Mouse (Mus musculus) midbrain, embryonic 10.5 days (tissue): ENCODE data around the gene Obsl1. TPM values are rescaled to one million over a fixed set of nuclear protein-coding genes. Genes with fewer than 3 reads are reported as not detected.
A peak's percentile ranks its signal among the peaks of the same experiment; 100 is the strongest.

Experiments
- DNase-seq: peaks from one replicate; pipeline ENCODE4 v3.0.0-alpha.2; 2017; ENCODE audit warnings: low spot score
- H3K27ac ChIP-seq: fragments of 300-500 bp; sonication (generic); replicated peaks from 2 replicates; pipeline ENCODE4 v1.5.1; 2016; ENCODE audit warnings: mild to moderate bottlenecking
- H3K27me3 ChIP-seq: fragments of 300-500 bp; sonication (generic); 2 replicates; pipeline ENCODE4 v1.6.1; 2016; ENCODE audit warnings: low read depth, mild to moderate bottlenecking; ENCODE audit not compliant: poor library complexity, severe bottlenecking
- H3K36me3 ChIP-seq: fragments of 300-500 bp; sonication (generic); 2 replicates; pipeline ENCODE4 v1.6.1; 2016; ENCODE audit warnings: mild to moderate bottlenecking, moderate library complexity
- H3K4me1 ChIP-seq: fragments of 300-500 bp; sonication (generic); 2 replicates; pipeline ENCODE4 v1.6.1; 2016
- H3K4me3 ChIP-seq: fragments of 300-500 bp; sonication (generic); 2 replicates; pipeline ENCODE4 v1.5.1; 2016; ENCODE audit warnings: mild to moderate bottlenecking, moderate library complexity
- H3K9me3 ChIP-seq: fragments of 300-500 bp; sonication (generic); replicated peaks from 2 replicates; pipeline ENCODE4 v1.6.1; 2016; ENCODE audit warnings: mild to moderate bottlenecking
- WGBS: fragments of 180-500 bp; shearing (Covaris S2); methylation state at CpG from one replicate; pipeline ENCODE4 v1.1.7; 2016; 5-methylcytosine and 5-hydroxymethylcytosine counted together
- polyA plus RNA-seq: library from polyadenylated mRNA; unstranded; fragments of >200 nt; fragmentation: Nextera tagmentation; extraction: Ambion mirVana; gene quantifications from 2 replicates; pipeline ENCODE4 v1.2.1, GENCODE M21; 2016

The Obsl1 gene
- polyA plus RNA-seq, 1 experiment from 2014 or later, result 35.2 TPM

- DNase-seq, result no peak
- Histone ChIP-seq H3K4me1 (peaks cover 88% of the 10 kb centered on the region), H3K9me3 (no peaks in the 10 kb centered on the region), H3K27me3 (peaks cover 53% of the 10 kb centered on the region), H3K27ac (peak overlapping the region; percentile 91), H3K4me3 (peak overlapping the region; percentile 54), H3K36me3 (peaks cover 15% of the 10 kb centered on the region)
- 20% methylated on average over 3 of the region's 3 CpGs for WGBS
These were observed 62.0 kb downstream of the Obsl1 start for GRCm38 (mm10) chr1:75444208-75444607.

DNA sequence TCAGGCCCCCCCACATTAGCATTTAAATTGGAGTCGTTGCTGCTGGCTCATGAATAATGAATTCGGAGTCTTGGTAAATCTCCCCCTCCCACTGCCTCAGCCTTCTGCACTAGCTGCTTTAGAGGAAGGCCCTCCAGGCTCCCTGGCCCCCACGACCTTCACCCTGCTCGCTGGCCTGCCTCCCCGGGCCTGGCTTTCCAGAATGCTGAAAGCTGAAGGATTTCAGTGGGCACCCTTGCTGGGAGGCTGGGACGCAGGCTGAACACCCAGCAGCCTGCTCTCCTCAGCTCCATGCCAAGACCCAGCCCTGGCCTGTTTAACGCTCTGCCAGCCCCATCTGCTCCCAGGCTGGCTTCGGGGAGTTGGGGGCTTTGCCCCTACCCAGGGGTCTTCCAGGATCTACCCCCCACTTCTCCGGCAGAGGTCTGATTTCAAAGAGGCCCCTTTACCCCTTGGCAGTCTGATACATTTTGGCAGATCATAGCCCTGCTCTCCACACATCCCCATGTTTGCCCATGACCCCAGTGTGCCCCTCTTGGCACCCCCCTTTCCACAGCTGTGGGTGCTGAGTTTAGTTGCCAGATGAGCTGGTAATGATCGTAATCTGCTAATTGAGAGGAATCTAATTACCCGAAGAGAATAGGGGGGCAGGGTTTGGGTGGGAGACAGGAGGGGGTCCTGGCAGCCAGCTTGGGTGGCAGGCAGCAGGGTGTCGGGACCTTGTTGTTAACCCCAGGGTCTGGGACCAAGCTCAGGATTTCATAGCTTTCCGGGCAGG lies 62.8 kb downstream of the Obsl1 start:
- H3K9me3 ChIP-seq, result no peaks in the 10 kb centered on the region
- peaks cover 15% of the 10 kb centered on the region for H3K36me3 ChIP-seq
- peak overlapping the region; percentile 91 for H3K27ac ChIP-seq
- peak overlapping the region; percentile 54 for H3K4me3 ChIP-seq
- peak; percentile 55 for DNase-seq
- peaks cover 88% of the 10 kb centered on the region for H3K4me1 ChIP-seq
- WGBS, result 24% methylated on average over 13 of the region's 13 CpGs
- peaks cover 46% of the 10 kb centered on the region for H3K27me3 ChIP-seq

DNA sequence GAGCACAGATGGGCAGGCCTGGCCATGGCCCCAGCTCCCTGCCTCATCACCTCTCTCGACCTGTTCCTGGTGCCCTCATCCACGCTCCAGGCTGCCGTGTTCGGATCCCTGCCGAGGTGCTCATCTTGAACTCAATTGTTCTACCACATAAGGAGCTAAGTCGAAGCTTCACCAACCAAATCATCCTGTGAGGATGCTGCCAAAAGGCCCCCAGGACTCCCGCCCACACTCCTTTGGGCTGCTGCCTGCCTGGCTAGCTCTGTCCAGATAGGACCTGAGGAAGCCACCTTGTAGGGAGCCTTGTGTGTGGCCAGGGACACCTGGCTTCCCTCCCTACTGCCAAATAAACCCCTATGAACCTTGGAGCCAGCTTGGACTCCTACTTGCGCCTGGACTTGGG lies 63.4 kb downstream of the Obsl1 start:
- peaks cover 82% of the 10 kb centered on the region for H3K4me1 ChIP-seq
- no peaks in the 10 kb centered on the region for H3K9me3 ChIP-seq
- 31% methylated on average over 8 of the region's 8 CpGs for WGBS
- H3K4me3 ChIP-seq, result peak overlapping the region; percentile 54
- DNase-seq, result no peak
- peak overlapping the region; percentile 91 for H3K27ac ChIP-seq
- peaks cover 39% of the 10 kb centered on the region for H3K27me3 ChIP-seq
- peaks cover 15% of the 10 kb centered on the region for H3K36me3 ChIP-seq

DNA sequence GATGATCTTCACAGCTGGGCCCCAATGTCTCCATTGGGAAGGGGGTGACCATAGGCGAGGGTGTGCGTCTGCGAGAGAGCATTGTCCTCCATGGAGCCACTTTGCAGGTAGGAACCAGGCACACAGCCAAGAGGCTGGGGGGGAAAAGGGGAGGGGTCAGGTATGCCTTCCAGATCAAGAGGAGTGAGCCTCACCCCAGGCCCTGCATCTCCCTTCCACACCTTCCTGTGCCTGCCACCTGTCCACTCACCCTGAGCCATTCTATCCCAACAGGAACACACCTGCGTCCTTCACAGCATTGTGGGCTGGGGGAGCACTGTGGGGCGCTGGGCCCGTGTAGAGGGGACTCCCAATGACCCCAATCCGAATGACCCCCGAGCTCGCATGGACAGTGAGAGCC lies 64.1 kb downstream of the Obsl1 start:
- Histone ChIP-seq H3K9me3 (no peaks in the 10 kb centered on the region), H3K27me3 (peaks cover 33% of the 10 kb centered on the region), H3K27ac (peak overlapping the region; percentile 91), H3K4me1 (peaks cover 77% of the 10 kb centered on the region), H3K36me3 (peaks cover 15% of the 10 kb centered on the region), H3K4me3 (no peak overlapping the region)
- no peak for DNase-seq
- 78% methylated on average over 9 of the region's 9 CpGs for WGBS

DNA sequence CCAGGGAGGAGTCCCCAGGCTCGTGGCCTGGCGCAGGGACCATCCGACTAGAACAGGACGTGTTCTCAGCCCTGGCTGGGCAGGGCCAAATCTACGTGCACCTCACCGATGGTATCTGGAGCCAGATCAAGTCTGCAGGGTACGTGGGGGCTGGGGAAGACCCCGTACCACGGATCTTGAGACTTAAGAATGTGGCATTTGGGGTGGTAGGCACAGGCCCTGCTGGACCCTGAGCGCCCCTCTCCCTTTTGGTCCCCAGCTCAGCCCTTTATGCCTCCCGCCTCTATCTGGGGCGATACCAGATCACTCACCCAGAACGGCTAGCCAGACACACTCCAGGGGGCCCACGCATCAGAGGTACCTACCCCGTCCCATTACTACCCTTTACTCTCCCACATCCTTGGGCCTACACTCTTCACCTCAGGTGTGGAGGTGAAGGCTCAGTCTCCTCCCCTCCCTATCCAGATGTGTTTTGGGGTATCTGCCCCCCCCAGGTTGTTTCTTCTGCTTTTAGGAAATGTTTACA lies 64.7 kb downstream of the Obsl1 start:
- no peak overlapping the region for H3K4me3 ChIP-seq
- WGBS, result 82% methylated on average over 15 of the region's 15 CpGs
- H3K27me3 ChIP-seq, result peaks cover 27% of the 10 kb centered on the region
- H3K27ac ChIP-seq, result peak overlapping the region; percentile 91
- H3K36me3 ChIP-seq, result peaks cover 15% of the 10 kb centered on the region
- peaks cover 77% of the 10 kb centered on the region for H3K4me1 ChIP-seq
- H3K9me3 ChIP-seq, result no peaks in the 10 kb centered on the region
- DNase-seq, result no peak

DNA sequence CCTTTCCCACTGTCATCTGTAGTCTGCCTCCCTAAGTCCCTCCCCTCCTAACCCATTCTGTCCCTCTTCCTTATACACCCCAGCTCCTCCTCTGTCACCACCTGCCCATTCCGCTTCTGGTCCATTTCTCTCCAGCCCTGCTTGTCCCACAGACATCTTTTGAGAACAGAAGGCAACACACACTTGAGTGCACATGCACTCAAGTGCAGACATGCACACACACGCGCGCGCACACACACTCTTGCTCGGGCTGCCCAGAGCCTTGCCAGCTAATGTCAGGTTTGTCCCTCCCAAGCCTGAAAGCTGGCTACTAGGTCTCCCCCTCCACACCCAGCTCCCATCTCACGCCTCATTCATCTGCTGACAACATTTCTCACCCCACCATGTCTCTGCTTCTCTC lies 65.6 kb downstream of the Obsl1 start:
- Histone ChIP-seq H3K4me3 (no peak overlapping the region), H3K27ac (peak overlapping the region; percentile 58), H3K9me3 (no peaks in the 10 kb centered on the region), H3K27me3 (peaks cover 23% of the 10 kb centered on the region), H3K36me3 (peaks cover 15% of the 10 kb centered on the region), H3K4me1 (peaks cover 77% of the 10 kb centered on the region)
- DNase-seq, result no peak
- WGBS, result 95% methylated on average over 7 of the region's 7 CpGs

GRCm38 (mm10) chr1:75438782-75439181 lies 67.5 kb downstream of the Obsl1 start:
- peaks cover 63% of the 10 kb centered on the region for H3K4me1 ChIP-seq
- H3K36me3 ChIP-seq, result peaks cover 15% of the 10 kb centered on the region
- no peak overlapping the region for H3K27ac ChIP-seq
- H3K4me3 ChIP-seq, result no peak overlapping the region
- peaks cover 7% of the 10 kb centered on the region for H3K27me3 ChIP-seq
- no peaks in the 10 kb centered on the region for H3K9me3 ChIP-seq
- WGBS, result 81% methylated on average over 8 of the region's 9 CpGs
- DNase-seq, result no peak

DNA sequence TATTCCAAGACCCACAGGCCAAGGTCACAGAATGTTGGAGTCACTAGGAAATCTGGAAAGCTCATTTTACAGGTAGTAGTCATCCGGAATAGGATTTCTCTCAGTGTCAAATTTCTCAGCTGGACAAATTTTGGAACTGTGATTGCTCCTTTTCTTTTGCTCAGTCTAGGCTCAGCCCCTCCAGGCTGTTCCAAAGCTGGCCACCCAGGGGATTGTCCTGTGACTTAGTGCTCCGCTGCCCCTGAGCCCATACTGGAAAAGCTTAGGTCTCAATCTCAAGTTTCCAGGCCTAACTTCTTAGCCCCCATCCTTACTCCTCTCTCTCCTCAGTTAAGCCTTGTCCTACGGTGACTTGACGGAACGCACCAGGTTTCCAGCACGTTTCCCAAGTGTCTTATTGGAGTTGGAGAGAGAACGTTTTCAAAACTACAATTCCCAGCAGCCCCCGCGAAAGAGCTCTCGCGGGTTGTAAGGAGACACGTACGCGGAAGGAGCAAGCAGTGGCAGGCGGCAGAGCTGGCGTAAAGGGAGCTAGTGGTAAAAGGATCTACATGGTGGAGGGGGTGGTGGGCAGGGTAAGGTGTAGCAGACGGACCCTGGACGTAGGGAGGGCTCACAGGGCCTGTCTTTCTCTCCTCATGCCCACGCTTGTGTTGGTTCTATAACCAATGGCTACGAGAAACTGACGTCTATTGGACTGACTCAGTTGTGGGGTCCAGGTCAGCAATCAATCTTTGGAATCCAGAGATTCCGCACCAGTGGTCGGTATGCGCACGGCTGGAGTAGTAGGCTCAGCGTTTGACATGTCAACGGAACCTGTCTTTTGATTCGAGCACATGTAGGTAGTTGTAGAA lies 70.5 kb downstream of the Obsl1 start, which contains the start of gene Gmppa:
TSS of gene Gmppa (plus strand) at position 456 of the 854 bp plus-strand sequence.
- peaks cover 10% of the 10 kb centered on the region for H3K36me3 ChIP-seq
- H3K9me3 ChIP-seq, result no peaks in the 10 kb centered on the region
- peaks cover 50% of the 10 kb centered on the region for H3K4me1 ChIP-seq
- H3K27ac ChIP-seq, result peak within 1 kb of the TSS; percentile 83
- DNase-seq, result peak; percentile 81
- 8% methylated on average over 28 of the region's 28 CpGs for WGBS
- peak within 1 kb of the TSS; percentile 71 for H3K4me3 ChIP-seq
- H3K27me3 ChIP-seq, result peaks cover 12% of the 10 kb centered on the region; the same call in 1 of the 2 replicates

Other genes starting within 250 kb of the Obsl1 start
- gene Ptprn, start 241.9 kb downstream of the Obsl1 start, polyA plus RNA-seq, result 3.6 and 6.1 TPM in 2 replicates
- gene Resp18, start 228.0 kb downstream of the Obsl1 start, polyA plus RNA-seq, result 7.2 and 16.2 TPM in 2 replicates
- gene Dnpep, start 188.5 kb downstream of the Obsl1 start, polyA plus RNA-seq, result 157 and 176 TPM in 2 replicates
- 1.1 and 2.8 TPM in 2 replicates for gene Des, start 146.1 kb downstream of the Obsl1 start, polyA plus RNA-seq
- gene Speg, start 131.2 kb downstream of the Obsl1 start, polyA plus RNA-seq, result 23.6 and 26.9 TPM in 2 replicates
- 70.2 and 73.1 TPM in 2 replicates for gene Gmppa, start 70.5 kb downstream of the Obsl1 start, polyA plus RNA-seq
- gene Asic4, start 56.0 kb downstream of the Obsl1 start, polyA plus RNA-seq, result 6.1 and 17.7 TPM in 2 replicates
- 24.4 and 25.2 TPM in 2 replicates for gene Chpf, start 27.1 kb downstream of the Obsl1 start, polyA plus RNA-seq
- 9.9 and 17.4 TPM in 2 replicates for gene Tmem198, start 26.9 kb downstream of the Obsl1 start, polyA plus RNA-seq
- 1.7 and 2.7 TPM in 2 replicates for gene Inha, start 625 bp upstream of the Obsl1 start, polyA plus RNA-seq
- gene Stk11ip, start 15.1 kb upstream of the Obsl1 start, polyA plus RNA-seq, result 31.7 and 33.0 TPM in 2 replicates
- gene Slc4a3, start 39.8 kb upstream of the Obsl1 start, polyA plus RNA-seq, result 13.2 and 16.7 TPM in 2 replicates